Mouse (Mus musculus): ENCODE results near the gene Foxj3. TPM values are rescaled to one million over a fixed set of nuclear protein-coding genes. Genes with fewer than 3 reads are reported as not detected.

Gene Foxj3
- polyA plus RNA-seq (2012; rRNA removed) = 4.6 and 5.7 TPM in 2 replicates

DNA sequence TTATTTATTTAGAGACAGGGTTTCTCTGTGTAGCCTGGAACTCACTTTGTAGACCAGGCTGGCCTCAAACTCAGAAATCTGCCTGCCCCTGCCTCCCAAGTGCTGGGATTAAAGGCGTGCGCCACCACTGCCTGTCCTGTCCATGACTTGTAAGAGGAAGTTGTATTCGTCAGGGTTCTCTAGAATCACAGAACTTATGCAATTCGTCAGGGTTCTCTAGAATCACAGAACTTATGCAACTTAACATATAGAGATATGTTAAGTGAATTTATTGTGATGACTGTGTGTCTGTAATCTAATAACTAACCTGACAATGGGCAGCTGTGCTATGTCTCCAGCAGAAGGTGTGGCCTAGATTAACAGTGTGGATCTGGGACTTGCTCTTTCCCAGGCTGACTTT lies at the start of gene Foxj3:
TSS of gene Foxj3 (plus strand) at position 390 of the 400 bp plus-strand sequence.

DNA sequence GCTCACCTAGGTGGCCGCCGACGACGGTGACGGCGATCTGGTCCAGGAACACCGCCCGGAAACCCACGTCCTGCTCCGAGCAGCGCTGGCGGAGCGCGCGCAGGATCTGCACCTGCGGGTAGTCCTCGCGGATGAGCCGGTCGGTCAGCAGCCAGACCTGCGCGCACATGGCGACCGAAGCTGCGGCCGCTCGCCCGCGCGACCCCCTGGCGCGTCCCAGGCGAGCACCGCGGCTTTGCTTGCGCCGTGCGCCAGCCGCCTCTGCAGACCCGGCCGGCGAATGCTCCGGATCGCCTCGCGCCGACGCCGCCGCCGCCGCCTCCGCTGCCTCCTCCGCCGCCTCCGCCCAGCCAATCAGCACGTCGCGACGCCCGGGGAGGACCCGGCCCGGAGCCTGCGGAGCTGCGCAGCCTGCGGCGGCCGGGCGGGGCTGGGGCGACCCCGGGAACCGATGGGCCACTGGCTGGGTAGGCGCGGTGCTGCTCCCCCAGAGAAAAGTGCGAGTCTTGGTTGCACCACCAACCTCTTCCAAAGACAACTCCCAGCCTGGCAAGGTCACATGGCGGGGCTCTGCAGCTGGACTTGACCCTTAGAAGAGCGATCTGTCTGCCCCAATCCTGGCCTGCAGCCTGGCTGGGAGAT lies 44.4 kb upstream of the Foxj3 start, which contains the start of gene Rimkla:
TSS of gene Rimkla (minus strand) at position 338 of the 642 bp plus-strand sequence.

DNA sequence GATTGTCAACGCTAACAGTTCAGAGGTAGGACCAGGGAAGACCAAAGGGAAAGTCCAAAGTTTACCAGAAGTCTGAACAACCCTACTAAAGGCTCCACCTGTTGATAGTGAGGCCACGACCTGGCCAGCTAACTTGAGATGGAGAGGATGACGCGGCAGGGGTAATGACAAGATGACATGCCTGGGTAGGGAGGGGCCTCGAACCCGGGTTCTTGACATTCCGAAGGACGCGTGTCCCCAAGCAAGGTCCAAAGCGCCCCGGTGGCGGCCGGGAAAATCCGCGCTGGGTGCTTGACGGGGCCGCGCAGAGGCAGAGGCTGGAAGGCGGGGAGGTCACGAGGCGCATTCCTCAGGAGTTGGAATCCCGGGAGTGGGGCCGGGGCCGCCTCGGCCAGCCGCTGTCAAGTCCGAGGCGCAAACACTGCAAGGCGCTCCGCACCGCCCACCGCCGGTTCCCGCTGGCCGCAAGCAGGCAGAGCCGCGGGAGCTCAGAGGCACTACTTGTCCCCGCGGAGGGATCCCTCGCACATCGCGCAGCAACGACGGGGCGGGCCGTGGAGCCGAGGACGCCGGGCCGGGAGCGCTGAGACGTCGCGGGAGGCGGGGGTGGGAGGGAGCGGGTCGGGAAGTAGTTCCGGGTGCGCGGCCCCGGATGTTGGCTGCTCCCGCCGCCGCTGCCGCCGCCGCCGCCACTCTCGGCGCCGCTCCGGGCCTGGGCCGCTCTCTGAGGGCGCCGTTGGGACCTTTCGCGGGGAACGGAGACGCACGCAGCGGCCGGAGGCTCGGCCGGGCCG lies 2.4 kb downstream of the Foxj3 start, which contains the start of gene Frg2f1:
TSS of gene Frg2f1 (minus strand) at position 499 of the 794 bp plus-strand sequence.

DNA sequence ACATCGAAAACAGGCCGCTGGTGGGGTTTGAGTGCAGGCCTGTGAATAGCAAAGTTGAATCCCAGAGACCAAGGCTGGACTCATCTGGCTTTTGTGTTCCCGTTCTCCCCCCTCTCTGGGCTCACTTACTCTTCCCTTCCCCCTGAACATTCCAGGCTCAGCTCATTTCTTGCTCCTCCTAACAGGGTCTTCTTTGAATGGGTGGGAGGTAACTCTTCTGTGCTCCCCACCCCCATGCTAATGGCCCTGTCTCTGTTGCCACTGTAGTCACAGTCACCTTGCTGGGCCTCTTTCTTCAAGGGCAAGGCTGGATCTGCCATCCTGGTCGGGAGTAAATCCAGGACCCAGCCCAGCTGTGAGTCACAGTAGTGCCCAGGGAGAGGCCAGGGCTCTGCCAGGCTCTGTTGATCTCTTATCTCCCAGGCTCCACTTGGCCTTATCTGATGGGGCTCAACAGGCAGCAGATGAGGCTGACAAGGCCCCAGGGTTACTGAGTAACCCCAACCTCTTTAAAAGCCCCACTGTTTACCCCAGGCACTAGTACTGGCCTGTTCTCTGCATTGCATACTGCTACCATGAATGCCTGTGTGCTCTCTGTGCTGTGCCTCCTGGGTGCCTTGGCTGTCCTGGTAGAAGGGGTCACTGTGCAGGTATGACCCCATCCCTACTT lies 100.5 kb downstream of the Foxj3 start, which contains the start of gene Guca2a:
TSS of gene Guca2a (plus strand) at position 529 of the 670 bp plus-strand sequence.

DNA sequence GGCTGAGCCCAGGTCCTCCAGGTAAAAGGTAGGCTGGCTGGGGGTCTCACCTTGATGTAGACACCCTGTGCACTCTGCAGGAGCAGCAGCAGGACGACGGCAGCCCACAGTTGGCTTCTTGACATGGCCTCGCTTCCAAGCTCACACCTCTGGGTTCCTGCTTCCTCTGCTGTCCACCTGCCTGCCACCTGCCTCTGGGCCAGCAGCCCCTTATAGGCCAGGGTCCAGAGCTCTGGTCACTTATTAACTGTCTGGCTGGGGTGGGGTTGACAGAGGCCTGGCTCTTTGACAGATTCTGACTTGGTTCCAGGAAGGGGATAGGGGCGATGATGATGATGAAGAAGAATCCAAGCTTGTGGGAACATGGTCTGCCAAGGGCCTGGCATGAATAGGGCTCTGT lies 121.9 kb downstream of the Foxj3 start, which contains the start of gene Guca2b:
TSS of gene Guca2b (minus strand) at position 224 of the 400 bp plus-strand sequence.

Other genes starting within 250 kb of the Foxj3 start
- gene Ybx1, start 242.4 kb upstream of the Foxj3 start, polyA plus RNA-seq (2012; rRNA removed) = 149 and 172 TPM in 2 replicates
- gene Ppih, start 216.5 kb upstream of the Foxj3 start, polyA plus RNA-seq (2012; rRNA removed) = 26.1 and 27.3 TPM in 2 replicates
- 1.3 and 1.6 TPM in 2 replicates for gene Ccdc30, start 121.5 kb upstream of the Foxj3 start, polyA plus RNA-seq (2012; rRNA removed)
- 12.4 and 13.9 TPM in 2 replicates for gene Ppcs, start 114.6 kb upstream of the Foxj3 start, polyA plus RNA-seq (2012; rRNA removed)
- gene Zmynd12, start 114.2 kb upstream of the Foxj3 start, polyA plus RNA-seq (2012; rRNA removed) = 0.63 and 0.72 TPM in 2 replicates
- 0.01 and 0.02 TPM in 2 replicates for gene Rimkla, start 44.4 kb upstream of the Foxj3 start, polyA plus RNA-seq (2012; rRNA removed)
- gene Frg2f1, start 2.5 kb downstream of the Foxj3 start, polyA plus RNA-seq (2012; rRNA removed) = 3.5 and 5.4 TPM in 2 replicates
- 0.18 TPM in 1 of 2 replicates, not detected in the other for gene Guca2a, start 100.7 kb downstream of the Foxj3 start, polyA plus RNA-seq (2012; rRNA removed)
- gene Guca2b, start 122.0 kb downstream of the Foxj3 start, polyA plus RNA-seq (2012; rRNA removed) = 0.43 and 1.0 TPM in 2 replicates
- 3.6 and 4.2 TPM in 2 replicates for gene Hivep3, start 196.8 kb downstream of the Foxj3 start, polyA plus RNA-seq (2012; rRNA removed)

All from liver, embryonic 18 days (tissue).